Mouse (Mus musculus) small intestine, adult 2 months (tissue): ENCODE measurements around the gene Sult6b2.

ENCODE experiments used
- CTCF ChIP-seq: fragments of 200-500 bp; IDR thresholded peaks from 2 replicates; pipeline ENCODE4 v1.5.1; 2012; ENCODE audit warnings: low read depth, mild to moderate bottlenecking, control low read depth, inconsistent platforms, low read length, moderate library complexity, mixed read lengths; ENCODE audit not compliant: insufficient replicate concordance, insufficient read length; ENCODE audit errors: extremely low read depth
- POLR2A ChIP-seq: fragments of 200-500 bp; IDR thresholded peaks from 2 replicates; pipeline ENCODE4 v1.6.1; 2012; ENCODE audit warnings: low read depth, mild to moderate bottlenecking, control low read depth, inconsistent platforms, low read length, moderate library complexity

GRCm38 (mm10) chr6:142846855-142847254 lies 42.6 kb upstream of the Sult6b2 start:
- TF ChIP-seq CTCF (no peak), POLR2A (no peak)
